Mouse (Mus musculus): ENCODE data around the gene Eif4h.

Eif4h gene

DNA sequence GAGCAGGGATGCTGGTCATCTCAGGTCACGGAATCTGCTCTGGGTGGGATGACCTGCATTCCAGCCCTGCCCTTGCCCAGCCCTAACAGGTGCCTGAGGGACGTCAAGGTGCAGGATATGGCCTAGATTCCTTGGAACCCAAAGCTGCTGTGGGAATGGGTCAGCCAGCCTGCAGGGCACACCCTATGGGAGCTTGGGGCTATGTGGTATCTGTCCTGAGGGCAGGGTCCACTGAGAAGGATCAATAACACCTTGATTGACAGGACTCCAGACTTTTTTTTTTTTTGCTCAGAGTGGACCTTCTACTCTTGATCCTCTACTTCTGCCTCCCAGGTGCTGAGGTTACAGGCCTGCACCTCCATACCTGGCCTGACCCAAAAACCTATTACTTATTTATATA, 8.1 kb upstream of the Eif4h start:
- no peak for DNase-seq

DNA sequence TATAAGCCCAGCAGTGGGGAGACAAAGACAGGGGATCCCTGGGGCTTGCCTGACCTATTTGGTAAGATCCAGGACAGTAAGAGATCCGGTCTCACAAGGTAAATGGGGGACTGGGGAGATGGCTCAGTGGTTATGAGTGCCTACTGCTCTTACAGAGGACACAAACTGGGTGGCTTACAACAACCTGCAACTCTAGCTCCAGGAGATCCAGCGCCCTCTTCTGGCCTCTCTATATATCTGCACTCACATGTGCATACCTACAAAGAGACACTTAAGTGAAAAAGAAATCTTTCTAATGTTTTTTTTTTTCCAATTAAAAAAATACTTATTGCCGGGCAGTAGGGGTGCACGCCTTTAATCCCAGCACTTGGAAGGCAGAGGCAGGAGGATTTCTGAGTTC, 7.2 kb upstream of the Eif4h start:
- DNase-seq = no peak

DNA sequence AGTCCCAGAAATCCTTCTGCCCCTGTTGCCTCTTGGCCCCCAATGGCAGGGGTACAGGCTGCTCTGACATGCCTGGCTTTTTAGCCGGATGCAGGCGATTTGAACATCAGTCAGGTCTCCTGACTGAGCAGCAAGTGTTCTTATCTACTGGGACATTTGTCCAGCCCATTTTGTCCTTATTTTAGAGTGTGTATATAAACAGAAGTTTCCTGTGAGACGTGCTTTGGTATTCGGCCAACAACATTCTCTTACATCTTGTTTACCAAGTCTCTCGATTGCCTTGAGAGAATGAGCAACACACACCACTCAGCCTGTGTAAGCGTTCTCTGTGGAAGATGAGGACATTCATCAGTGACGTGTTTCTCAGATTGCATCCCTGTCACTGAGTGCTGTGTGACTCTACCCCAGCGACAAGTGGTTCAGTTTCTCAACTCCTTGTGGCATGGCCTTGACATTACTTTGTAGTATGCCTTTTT, 5.4 kb upstream of the Eif4h start:
- no peak for DNase-seq

DNA sequence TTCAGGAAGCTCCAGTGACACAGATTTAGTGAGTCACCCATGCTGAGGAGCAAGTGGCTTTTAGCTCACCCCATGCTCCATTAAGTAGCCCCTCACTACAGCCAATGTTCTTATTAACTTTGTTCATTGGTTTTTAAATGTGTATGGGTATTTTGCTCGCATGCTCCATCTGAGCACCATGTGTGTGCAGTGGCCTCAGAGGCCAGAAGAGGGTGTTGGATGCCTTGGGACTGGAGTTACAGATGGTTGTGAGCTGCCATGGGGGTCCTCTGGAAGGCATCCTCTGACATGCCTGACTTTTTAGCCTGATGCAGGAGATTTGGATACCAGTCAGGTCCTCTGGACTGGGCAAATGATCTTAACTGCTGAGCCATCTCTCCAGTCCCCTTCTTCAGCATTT, 4.8 kb upstream of the Eif4h start:
- no peak for DNase-seq

DNA sequence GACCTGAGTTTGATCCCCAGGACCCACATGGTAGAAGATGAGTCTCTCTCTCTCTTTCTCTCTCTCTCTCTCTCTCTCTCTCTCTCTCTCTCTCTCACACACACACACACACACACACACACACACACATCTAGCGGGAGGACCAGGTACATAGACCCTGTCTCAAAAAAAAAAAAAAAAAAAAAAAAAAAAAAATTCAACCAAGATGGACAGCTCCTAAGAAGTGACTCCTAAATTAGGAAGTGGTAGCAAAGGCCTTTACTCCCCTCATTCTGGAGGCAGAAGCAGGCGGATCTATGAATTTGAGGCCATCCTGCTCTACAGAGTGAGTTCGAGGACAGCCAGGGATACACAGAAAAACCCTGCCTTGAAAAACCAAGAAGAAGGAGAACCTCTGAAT, 1.1 kb upstream of the Eif4h start:
- no peak for DNase-seq

DNA sequence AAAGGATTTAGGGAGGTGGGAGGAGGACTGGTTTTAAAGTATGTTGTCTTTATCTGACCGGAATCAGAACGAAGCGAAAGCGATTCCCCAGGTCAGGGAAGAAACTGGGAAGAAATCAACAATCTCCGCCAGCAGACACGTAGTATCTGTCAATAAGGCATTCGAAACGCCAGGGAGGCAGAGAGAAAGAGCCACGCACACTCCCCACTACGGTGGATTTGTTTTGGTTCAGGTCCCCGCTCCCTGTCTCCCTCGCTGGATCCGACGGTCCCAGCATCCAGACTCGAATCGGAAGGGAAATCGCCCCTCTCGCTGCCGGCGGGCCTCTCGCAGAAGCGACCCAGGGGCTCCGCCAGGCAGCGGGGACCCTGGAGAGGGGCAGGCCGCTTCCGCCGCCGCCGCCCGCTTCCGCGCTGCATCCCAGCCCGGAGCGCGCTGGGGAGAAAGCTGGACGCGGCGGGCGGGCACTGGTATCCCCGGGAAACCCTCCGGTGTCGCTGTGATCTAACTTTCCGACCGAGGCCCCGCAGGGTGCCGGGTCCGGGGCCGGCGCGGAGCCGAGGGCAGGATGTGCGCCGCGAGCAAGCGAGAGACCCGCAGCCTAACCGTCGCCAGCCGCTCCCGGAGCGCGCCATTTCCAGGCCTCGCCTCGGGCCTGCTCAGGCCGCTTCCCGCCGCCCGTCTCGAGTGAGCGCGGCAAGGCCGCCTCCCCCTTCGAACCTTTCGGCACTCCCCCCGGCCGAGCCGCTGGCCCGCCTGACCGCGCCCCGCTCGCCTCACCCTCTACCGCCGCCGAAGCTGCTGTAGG, 625 bp downstream of the Eif4h start:
- no peak for DNase-seq

DNA sequence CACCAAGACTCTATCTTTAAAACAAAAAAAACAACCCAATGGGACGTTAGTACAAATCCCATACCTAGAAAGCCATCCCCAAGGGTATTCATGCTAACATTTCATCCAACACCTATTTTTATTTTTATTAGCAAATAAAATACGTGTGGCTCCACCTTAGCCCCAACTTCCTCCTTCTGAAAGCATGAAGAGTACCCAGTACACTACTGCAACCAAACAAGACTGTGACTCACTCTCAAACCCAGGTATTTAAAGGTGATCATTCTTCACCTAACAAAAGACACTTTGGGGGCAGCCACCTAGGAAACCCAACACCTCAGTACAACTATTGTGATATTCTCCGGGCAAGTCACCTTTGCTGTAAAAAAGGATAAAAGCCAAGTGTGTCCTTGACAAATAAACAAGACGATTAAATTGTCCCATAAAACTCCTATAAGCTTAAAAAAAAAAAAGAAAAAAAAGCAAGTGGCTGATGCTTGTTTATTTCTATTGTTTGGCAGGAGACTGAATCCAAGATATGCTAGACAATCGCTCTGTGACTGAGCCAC, 1.4 kb downstream of the Eif4h start:
- no peak for DNase-seq

DNA sequence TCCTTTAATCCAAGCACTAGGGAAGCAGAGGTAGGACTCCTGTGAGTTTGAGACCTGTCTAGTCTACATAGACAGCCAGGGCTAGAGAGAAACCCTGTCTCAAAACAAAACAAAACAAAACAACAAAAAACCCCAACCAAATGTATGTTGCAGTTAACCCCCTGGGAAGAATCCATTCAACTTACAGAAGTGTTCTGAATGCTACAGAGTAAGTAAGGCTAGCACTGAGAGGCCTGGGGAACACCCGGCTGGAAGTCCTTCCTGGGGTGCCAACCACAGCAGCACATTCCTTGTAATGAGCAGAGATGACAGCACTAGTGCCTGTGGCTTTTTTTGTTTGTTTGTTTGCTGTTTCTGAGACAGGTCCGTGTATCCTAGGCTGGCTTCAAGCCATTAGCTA, 6.4 kb downstream of the Eif4h start:
- no peak for DNase-seq

DNA sequence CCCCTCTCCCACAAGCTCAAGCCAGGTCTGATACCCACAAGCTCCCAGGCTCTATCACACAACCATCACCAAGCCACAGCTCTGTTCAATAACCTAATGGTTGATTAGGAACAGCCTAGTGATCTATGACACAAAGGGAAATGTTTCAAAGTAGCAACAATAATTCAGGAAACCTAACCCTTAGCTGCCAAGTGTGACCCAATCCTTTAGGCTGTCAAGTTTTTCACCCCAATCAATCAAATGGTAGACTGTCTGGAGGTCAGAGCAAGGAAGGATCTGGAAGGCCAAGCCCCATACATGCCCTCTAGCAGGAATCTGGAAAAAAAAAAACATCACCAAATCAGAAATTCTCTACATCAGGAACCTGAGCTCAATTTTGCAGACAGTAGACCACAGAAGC, 8.5 kb downstream of the Eif4h start:
- DNase-seq = no peak

DNA sequence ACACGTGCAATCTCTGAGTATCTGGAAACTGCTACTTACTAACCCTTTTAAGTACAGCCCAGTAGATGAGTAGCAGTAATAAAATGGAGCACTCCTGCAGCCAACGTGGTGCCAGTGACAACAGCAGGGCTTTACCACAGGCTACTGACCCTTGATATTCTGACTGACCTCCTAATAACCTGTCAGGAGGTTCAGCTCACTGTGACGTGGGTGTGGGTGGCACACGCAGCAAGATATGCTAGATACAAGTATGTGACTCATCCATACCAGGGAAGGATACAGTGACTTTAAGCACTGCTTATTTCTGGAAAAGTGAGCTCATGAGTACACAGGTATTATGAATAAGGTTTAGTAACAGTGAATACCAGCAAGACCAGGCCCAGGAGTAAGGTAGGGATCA, 9.8 kb downstream of the Eif4h start:
- no peak for DNase-seq

DNA sequence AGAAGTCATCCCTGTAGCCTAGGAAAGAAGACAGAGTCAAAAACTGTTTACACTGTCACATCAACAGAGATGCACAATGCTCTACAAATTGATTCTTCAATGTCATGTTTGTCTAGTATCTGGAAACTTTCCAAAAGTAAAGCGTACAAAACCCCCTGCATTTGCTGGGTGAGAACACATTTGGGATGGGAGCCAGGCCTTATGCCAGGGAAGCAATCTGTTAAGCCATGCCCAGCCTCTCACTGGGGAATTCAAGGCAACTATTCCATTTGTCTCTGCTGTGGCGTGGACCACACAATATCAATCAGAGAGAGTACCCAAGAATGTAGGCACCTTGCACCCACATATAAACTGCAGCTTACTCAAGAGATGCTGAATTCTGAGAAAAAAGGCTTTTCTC, 17.2 kb downstream of the Eif4h start:
- DNase-seq = peak; percentile 35

DNA sequence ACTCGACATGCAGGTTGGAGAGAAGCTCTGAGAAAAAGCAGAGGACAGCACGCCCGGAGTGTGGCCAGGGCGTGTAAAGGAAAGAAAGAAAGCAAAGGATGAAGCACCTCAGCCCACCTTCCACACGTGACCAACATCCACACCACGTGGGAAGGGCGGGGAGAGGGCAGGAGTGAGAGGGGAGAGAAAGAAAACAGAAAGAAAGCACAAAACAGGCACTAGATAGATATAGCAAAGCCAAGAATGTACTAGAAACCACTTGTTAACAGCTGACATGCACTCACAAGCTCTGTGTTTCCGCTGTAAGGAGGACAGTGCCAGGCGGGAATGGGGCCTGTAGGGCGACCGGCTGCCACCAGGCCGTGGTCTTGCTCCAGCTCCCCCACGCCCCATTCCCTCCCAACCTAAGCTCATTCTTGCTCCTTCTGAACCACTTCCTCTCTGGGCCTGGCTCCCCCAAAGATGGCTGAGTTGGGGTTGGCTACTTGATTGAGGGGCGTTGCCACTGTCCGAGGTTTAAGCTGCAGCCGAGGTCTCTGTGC, 18.1 kb downstream of the Eif4h start:
- DNase-seq = no peak

DNA sequence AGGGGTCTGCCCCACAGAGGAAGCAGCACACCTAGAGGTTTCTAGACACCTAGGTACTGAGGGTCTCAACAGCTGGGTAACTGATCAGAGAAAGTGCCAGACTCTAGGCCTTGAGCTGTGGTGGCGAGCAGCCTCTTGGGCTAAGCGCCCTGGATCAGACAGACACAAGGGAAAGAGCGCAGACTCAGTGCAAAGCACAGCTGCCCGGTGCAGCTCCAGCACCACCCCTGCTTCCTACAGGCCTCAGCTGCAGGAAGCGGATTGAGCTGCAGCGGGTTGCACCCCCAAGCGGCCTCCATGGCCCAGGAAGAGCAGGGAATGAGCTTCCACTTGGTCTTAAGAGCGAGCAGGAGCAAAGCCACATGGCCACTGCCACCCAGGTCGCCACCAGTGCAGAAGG, 18.8 kb downstream of the Eif4h start:
- DNase-seq = no peak

DNA sequence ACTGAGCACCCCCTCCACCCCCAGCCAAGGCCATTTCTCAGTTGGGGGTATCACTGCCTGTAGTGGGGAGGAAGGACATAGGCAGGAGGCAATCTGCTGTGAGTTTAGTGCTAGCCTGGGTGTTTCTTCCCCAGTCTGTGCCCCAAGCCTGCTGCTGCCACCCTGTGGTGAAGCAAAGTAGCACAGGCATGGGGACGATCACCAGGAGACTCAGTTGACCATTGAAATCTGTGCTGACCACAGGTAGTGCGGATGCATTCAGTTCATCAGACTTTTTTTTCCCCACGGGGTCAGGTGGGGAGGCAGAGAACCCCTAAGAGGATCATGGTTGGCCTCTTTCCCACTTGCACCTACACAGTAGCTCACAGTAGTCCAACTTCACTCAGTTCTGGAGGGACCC, 22.2 kb downstream of the Eif4h start:
- DNase-seq = peak; percentile 37

DNA sequence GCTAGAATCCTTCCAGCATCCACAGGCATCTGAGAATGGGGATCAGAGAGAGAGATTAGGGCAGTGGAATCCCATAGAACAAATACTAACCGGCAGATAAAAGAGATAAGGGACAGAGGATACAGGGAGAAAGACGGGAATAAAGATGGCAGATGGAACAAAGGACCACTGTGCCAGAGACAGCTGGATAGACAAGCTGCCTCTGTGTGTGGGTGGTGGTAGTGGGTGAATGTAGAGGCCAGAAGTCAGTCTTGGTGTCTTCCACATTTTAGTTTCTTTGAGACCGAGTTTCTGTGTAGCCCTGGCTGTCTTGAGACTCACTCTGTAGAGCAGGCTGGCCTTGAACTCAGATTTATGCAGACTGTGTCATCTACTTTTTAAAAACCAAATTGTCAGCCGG, 23.5 kb downstream of the Eif4h start:
- DNase-seq = no peak

DNA sequence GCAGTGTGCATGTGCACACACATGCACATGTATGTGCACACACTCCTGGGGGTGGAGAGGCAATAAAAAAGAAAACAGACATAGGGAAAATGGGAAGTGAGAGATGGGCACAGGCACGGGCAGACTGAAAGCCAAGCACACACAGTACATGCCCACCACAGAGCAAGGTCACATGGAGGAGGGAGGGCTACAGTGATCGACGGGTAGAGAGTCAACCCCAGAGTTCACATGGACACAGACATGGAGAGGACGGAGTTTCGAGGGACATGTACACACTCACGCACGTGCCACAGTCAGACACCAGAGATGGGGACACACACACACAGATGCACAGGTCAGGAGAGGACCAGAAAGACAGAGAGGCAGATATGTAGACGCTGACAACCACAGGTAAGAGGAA, 23.9 kb downstream of the Eif4h start:
- DNase-seq = no peak

DNA sequence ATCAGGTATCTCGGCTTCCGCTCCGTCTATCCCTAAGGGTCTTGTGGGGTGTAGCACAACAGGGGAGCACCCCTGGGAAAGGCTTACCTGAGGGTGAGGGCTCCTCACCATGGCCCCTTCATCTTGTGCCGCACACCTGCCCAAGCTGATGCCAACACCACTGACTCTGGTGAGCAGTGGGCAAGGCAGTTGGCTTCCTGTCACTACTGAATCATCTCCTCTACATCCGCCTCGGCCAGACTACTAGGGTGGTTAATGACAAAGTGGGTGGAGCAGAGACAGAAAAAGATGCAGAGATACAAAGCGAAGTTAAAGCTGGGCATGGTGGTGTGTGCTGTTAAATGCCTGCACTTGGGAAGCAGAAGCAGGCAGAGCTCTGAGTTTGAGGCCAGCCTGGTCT, 24.5 kb downstream of the Eif4h start, which contains the start of gene Lat2:
Gene Lat2 (minus strand): TSS at position 224 of the 400 bp plus-strand sequence.
- DNase-seq = no peak

DNA sequence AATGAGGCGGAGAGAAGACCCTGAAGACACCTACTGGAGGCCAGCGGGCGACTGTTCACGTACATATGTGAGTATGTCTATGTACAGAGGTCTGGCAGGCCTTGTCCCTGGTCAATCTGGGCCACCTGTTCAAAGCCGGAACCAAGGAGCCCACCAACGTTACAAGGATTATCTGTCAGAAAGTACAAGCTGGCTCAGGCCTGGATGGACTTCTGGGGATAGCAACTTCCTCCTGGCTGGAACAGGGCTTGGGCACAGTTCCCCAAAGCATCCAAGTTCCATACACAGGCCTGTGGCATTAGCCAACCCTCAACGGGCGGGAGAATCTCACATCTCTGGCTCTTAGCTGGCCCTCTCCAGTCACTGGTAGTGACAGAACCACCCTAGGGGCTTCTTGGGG, 25.0 kb downstream of the Eif4h start:
- no peak for DNase-seq

DNA sequence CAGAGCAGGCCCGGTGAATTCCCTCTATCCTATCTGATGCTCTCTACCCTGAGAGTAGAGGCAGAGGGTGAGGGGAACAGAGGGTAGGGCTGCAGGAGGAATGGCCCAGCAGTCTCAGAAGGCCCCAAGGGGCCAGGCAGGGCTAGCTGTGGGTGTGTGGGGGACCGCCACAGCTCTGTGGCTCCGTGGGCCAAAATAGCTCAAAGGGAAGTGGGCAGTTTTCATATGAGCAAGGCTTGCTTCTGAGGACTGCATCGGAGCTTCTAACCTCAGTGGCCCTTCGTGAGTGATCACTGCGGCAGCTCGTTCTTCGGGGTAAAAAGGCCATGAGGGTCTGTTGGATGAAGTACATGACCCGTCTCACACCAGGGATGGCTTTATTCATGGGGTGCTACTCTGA, 25.6 kb downstream of the Eif4h start:
- DNase-seq = no peak

DNA sequence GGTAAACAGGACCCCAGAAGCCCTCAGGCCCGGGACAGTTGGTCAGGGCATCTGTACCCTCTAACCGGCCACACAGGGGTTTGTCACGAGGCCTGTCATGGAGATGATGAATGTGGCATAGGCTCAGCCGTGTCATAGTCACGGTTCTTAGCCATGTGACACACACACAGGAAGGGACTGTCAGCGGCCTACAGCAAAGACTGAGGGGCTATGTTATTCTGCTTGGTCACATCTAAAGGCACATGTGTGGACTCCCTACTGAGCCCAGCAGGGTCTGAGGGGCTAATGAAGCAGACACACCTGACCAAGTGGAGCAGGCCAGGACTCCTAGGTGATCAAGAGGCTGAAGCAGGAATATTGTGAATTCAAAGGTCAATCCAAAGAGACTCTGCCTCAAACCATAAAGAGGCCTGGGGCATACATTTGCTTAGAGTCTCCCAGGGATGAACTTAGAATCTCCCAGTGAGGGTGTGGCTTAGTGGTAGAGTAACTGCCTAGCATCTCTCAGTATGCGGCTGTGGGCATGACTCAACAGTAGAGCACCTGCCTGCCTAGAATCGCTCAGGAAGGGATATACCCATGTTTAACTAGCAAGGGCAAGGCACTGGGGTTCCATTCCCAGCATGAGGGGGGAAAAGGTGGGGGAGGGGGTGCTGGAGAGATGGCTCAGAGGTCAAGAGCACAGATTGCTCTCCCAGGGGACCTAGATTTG, 27.3 kb downstream of the Eif4h start:
- DNase-seq = no peak

DNA sequence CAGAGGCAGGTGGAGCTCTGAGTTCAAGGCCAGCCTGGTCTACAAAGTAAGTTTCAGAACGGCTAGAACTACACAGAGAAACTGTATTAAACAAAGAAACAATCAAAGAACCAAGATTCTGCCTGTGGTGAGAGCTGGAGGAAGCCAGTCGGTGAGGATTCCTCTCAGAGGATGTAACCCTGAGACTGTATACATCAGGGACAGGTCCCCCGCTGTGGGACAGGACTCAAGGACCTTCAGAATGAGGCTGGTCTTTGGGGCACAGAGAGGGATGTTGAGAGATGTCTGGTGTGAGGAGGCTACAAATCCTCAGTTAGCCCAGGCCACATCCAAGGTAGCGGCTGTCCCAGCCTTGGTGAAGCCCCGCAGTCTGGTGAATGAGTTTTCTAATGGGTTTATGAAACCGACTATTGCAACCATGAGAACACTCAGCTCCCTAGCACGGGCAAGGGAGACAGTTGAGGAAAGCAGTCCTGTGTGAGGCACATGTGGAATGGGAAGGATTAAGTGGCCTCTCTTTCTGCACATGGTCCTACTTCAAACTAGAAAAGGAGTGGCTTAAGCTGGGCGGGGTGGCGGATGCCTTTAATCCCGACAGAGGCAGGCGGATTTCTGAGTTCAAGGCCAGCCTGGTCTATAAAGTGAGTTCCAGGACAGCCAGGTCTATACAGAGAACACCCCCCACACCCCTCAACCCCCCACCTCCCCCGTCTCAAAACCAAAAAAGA, 29.2 kb downstream of the Eif4h start:
- no peak for DNase-seq

DNA sequence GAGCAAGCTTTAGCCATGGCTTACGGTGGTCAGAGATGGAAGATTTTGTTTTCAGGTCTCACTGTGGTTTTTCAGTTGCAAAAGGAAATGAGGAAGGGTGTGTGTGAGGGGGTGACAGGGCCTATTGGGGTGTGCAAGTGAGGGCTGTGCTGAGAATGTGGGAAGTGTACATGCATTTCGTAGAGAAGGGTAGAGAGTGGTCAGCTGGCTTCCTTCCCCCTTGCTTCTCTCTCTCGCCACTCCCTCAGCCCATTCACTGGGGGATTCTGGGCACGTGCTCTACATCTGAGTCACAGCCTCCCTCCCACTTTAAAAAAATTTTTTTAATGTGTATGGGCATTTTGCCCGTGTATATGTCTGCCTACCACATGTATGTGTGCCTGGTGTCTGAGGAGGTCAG, 32.2 kb downstream of the Eif4h start:
- no peak for DNase-seq

DNA sequence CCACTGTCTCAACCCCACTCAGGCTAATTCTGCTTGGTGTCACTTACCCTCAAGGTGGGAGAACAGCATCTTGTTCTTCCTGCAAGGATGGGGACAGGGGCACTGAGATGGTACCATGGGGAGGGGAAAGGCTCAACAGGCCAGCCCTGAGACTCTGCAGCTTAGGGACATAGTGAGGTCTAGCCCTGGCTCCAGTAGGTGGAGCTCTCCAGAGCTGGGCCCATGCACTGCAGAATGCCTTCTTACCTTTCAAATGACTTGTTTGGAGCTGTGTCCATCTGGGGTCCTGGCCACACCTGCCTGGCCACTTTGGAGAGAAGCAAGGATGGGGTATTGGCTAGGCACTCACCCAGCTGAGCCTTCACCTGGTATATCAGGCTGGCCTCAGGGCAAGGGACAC, 33.0 kb downstream of the Eif4h start:
- DNase-seq = no peak

Measured in cerebellum, adult 11 months (tissue).